Mouse (Mus musculus) G1E (cell line): ENCODE results near the gene Cdc42se2.

Experiments used
- CTCF ChIP-seq: IDR thresholded peaks from 2 replicates; pipeline ENCODE4 v1.5.1; 2012; ENCODE audit warnings: low read depth, low read length, inconsistent platforms, mixed read lengths
- GATA1 ChIP-seq: IDR thresholded peaks from 2 replicates; pipeline ENCODE4 v1.6.1; 2012; ENCODE audit warnings: borderline replicate concordance, low read length, inconsistent platforms, mixed read lengths

DNA sequence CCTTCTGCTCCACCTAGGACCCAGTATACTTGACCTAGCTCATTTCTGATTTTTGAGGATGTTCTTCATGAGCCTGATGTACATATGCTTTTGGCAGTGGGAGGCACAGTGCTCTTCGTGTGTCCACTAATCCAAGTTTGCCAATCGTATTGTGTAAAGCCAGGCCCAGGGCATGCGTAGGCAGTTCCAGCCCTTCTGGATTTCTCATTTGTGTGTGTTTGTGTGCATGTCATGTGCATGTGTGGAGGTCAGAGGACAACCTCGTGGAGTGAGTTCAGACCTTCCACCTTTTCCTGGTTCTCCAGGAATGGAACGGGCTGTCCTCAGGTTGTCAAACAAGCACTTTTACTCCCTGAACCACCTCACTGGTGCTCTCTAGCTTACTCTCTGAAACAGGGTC, 22.1 kb upstream of the Cdc42se2 start:
- no peak for TF ChIP-seq CTCF
- TF ChIP-seq GATA1: no peak
